Mouse (Mus musculus) right cerebral cortex, postnatal 36 days (tissue): ENCODE measurements around the gene Hist1h2aa.

Experiments
- DNase-seq, 2 experiments: peaks; one replicate each; pipeline ENCODE4 v3.0.0; 2022; ENCODE audit warnings: low spot score in 2 of 2, mixed read lengths in 1 of 2

Hist1h2aa gene

GRCm38 (mm10) chr13:23934211-23934520 lies at the start of gene Hist1h2aa:
Hist1h2aa (plus strand) TSS chr13:23934462.
- DNase-seq, result no peak

DNA sequence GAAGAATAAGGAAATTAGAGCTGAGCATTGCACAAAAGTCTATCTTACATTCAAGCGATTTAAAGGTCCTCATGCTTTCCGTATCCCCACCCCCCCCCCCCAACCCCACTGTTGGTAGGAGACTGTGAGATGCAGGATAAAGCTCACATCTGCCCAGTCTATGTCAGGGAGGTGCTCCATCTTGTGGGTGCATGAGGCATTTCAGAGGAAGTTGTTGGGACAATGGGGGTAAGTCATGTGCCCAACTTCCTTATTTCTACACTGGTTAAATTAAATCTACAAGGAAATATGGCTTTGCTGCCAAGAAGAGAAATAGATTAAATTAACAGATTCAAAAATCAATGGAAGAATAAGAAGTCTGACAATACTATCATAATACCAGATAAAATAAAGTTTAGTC lies 48.7 kb upstream of the Hist1h2aa start:
- DNase-seq, result no peak

DNA sequence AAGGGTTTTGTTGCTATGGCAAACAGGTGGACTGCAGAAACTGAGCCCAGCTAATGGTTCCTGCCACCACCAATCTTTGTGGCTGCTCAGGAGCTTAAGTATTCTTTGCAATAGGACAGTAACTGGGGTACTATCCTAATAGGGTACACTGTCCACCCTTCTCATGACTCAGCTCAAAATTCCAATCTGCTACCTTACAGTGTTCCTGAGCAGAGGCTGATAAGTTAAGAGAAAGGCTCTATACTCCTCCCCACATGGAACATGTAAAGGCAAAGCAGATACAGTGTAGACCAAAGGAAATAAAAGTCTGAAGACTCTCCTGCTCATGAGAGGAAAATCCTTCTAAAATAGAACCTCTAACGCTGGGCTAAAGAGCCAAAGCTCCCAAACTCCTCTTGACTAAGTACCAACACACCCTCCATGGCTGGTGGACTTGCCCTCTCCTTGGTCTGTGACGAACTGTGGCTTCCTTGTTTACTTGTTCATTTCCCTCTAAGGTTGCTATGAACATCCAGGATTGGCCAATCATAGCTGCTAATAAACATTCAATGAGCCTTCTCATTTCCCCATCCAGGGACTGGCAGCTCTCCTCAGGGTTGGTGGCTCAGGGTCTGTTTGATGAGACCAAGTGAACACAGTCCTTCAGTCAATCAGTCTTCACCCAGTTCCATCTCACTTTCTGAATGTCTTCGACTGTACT lies 47.1 kb upstream of the Hist1h2aa start:
- no peak for DNase-seq

DNA sequence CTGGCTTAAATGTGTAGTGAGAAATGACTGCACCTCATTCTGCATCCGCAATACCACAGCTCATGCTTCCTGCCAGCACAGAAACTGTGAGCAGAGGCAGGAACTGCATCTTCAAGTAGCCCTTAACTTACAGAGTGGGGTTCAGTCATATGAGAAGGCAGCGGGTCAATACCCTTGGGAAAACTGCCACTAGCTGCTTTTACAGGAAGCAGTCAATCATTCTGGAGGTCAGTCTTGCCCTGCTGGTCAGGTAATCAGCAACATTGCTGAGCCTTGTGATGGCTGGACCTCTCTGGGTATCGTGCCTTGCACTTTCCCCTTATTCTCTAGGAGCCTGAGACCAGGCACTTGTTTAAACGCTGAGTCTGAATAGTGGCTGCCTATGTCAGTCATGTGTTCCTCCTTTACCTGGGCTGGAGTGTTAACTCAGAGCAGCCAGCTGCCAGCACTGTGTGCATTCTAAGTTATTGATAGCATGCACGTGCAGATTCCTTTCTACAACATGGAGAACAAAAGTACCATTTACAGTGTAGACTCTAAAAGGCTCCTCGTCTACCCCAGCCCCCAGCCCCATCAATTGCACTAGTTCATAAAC lies 45.2 kb upstream of the Hist1h2aa start:
- DNase-seq, result no peak

GRCm38 (mm10) chr13:23892592-23893268 lies 41.5 kb upstream of the Hist1h2aa start:
- no peak for DNase-seq

DNA sequence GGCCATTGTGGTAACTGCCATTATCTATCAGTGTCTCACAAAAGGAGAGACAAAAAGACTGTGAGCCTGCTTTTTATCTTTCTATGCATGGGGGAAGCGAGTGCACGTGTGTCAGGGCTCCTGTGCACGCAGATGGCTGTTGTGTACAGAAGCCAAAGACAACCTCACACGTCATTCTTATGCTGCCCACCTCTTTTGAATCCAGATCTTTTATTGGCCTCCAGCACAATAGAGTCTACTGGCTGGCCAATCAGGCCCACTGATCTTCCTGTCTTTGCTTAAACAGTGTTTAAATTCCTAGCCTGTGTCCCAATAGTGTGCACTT lies 41.0 kb upstream of the Hist1h2aa start:
- DNase-seq, result no peak

- no peak for DNase-seq
Observed at GRCm38 (mm10) chr13:23898242-23898641, 36.0 kb upstream of the Hist1h2aa start.

DNA sequence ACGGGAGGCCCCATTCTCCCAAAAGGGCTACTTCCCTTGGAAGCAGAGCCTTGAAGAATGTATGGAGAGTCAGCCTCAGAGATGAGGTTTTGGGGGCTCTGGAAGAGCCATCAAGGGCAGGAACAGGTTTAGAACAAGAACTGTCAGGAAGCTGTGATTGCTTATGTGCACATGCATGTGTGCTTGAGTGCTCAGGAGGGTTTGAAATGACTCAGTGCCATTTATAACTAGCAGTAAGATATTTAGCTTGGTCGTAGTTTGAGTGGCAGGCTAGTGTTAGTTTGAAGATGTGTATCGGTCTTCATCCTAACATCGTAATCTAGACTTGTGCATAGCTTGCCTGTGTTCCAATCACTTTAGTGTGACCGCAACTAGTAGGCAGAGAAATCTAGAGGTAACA lies 27.4 kb upstream of the Hist1h2aa start:
- DNase-seq, result no peak

GRCm38 (mm10) chr13:23910121-23910520 lies 24.1 kb upstream of the Hist1h2aa start:
- no peak for DNase-seq

DNA sequence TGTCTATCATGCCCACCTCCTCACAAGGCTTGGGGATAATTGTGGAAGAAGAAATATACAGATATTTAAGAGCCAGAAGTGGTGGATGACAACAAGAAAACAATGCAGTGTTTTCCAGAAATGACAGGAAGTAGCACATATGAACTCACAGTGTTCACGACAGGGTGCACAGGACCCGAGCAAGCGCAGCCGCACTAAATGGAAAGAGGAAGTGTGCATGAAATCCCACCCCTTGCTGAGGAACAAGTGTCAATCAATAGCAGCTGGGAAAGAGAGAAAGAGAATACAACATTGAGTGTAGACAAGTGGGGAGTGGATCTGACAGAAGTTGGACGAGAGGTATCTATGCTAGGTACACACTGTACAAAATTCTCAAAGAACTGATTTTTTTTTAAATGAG lies 22.9 kb upstream of the Hist1h2aa start:
- no peak for DNase-seq

- DNase-seq, result no peak
Observed at GRCm38 (mm10) chr13:23913791-23914306, 20.4 kb upstream of the Hist1h2aa start.

DNA sequence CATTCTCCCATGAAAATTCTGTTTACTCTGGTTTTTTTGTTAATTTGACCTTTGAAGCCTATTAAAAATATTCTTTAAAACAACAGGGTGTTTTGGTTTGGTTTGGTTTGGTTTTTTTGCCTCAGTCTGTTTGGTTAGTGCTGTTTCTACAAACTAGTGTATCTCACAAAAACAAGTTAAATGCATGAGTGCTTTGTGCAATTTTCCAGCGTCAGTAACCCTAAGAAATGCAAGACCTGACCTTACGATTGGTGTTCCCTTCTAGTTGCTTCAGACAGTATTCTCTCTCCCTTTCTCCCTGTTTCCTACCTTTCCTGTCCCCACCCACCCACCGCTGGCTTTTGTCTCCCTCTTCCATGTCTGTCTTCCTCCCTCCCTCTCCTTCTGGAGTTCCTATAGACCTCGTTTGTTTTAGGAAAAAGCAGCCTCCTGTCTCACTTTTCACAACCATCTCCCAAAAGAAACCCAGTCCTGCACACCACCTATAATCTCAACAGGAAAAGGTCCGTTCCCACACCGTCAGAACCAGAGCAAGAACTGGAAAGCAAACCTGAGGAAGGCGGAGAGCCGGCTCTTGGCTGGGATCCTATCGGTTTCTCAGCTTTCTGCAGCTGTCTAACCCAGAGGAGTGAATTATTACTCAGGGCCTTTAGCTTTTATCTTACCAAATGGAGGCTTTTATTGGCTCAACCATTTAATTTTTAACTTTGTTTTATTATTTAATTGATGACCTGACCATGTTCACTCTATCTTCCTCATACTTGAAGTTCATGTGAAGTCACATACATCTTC lies 19.7 kb upstream of the Hist1h2aa start, which contains the start of gene Slc17a4:
Gene Slc17a4, minus strand, starts transcription at position 634 of the 792 bp plus-strand sequence.
- DNase-seq, result no peak

DNA sequence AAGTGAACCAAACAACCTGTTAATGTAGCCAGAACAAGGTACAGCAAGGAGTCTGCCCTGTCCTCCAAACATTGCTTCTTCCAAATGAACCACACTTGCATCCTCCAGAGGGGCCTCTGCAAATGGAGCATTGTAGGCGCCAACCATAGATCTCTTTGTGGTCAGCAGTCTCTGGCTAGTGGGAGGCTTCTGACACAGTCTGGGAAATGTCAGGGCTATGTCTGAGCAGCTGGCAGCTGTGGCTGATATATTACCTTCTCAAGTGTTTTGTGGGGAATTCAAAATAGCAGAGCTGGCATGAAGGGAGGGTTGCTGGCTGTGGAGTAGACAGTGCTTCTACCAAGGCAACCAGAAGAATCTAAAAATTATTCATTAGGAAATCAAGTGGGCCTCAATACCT lies 18.1 kb upstream of the Hist1h2aa start:
- DNase-seq, result no peak

GRCm38 (mm10) chr13:23917674-23918073 lies 16.6 kb upstream of the Hist1h2aa start:
- no peak for DNase-seq

DNA sequence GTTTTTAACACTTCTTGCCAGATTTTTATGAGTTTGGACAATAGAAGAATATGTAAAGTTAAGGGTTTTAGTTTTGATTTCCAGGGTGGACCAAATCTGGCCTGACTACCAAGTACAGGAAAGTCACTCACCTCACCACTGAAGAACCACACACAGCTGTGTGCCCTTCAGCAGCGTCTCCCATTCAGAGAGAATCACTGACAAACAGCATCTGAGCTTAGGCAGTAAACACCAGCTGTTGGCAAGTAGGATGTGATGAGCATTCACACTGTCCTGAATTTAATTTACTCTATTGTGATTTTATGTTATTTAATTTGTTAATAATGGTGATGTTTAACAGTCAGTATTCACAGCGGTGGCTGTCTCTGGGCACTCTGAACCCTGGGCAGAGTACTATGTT lies 8.5 kb upstream of the Hist1h2aa start:
- no peak for DNase-seq

- DNase-seq, result no peak
Observed at GRCm38 (mm10) chr13:23928637-23929036, 5.6 kb upstream of the Hist1h2aa start.

DNA sequence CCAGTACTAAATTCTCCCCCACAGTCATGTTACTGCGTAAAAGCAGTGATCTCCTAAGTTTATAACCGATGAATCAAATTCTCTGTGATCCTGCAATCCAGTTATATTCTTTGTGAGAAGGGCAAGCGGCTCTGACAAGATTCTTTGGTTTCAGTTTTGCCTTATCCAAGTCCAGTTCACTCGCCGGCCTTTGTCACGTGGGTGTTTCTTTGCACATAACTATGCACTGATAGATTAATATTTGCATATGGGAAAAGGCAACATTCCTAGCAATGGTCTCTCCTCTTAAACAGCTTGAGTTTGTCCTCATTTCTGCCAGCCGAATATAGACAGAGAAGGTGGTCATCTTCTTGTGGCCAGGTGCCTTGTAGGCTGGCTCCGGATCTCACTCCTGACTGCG lies 3.8 kb upstream of the Hist1h2aa start:
- DNase-seq, result no peak

GRCm38 (mm10) chr13:23930904-23931303 lies 3.4 kb upstream of the Hist1h2aa start:
- DNase-seq, result no peak

DNA sequence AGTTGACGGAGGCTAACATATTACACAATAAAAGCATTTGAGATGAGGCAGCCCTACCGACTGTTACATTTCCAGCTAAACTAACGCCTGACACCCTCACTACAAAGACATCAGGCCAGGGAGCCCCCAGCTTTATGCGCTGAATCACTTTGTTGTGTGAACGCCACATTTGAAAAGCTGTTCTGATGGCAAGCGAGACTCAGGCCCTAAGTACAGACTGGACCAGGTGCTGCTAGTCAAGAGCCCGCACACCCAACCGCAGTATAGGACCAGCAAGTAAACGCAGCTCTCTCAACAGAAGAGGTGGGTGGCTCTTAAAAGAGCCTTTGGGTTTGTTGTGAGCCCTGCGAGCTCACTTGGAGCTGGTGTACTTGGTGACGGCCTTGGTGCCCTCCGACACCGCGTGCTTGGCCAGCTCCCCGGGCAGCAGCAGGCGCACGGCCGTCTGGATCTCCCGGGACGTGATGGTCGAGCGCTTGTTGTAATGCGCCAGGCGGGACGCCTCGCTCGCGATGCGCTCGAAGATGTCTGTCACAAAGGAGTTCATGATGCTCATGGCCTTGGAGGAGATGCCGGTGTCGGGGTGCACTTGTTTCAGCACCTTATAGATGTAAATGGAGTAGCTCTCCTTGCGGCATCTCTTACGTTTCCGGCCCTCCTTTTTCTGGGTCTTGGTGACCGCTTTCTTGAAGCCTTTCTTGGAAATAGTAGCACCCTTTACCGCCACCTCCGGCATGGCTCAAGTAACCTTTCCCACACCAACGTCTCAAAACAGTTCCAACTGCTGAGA lies 646 bp upstream of the Hist1h2aa start, which contains the start of gene Hist1h2ba:
Gene Hist1h2ba, minus strand, starts transcription at position 736 of the 790 bp plus-strand sequence.
- DNase-seq, result no peak

DNA sequence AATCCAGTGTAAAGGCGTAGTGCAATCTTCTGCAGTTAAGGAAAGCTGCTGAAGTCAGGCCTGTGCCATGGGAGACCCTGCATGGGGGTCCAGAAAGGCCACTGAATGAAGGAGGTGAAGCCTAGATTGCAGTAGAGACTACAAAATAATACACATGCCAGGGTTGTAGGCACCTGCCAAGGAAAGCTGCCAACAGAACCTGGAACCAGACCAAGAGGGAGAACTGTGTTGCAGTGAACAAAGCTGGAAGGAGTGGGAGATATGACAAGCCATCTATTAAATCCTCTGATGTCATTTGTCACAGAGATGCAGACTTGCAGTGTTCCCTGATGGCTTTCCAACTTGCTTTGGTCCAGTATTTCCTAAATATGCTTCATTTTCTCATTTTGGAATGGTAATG lies 4.4 kb downstream of the Hist1h2aa start:
- no peak for DNase-seq

DNA sequence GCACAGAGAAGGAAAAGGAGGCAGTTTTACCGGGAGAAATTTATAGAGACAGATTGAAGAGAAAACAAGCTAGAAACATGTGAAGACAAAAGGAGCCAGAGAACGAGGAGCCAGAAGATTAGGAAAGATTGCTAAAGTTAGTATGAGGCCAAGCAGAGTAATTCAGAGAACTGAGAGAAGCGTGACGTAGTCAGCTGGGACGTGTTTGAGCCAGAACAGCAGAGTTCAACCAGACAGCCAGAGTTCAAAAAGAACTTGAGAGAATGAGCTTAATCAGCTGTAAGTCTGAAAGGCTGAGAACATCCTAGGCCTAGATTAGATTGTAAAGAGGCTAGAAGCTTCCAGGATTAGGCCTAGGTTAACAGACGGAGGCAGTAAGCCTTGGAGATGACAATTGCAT lies 6.0 kb downstream of the Hist1h2aa start:
- no peak for DNase-seq
